Mouse (Mus musculus) E14TG2a.4 (cell line): ENCODE results near the gene Tmem62.
A peak's percentile ranks its signal among the peaks of the same experiment; 100 is the strongest.
"Not testable (repeated sequence)": the region's sequence is repeated elsewhere in the genome, so short reads cannot be mapped to it uniquely, and the experiment has no call there.

Experiments used
- H3K27me3 ChIP-seq: 2 replicates; pipeline ENCODE4 v1.6.1; 2014; ENCODE audit warnings: low read length, control low read depth; ENCODE audit not compliant: insufficient read depth
- H3K36me3 ChIP-seq: 2 replicates; pipeline ENCODE4 v1.6.1; 2014; ENCODE audit warnings: low read length, control low read depth; ENCODE audit not compliant: insufficient read depth
- H3K4me1 ChIP-seq: replicated peaks from 2 replicates; pipeline ENCODE4 v1.6.1; 2014; ENCODE audit warnings: low read depth, low read length, control low read depth
- H3K4me3 ChIP-seq: replicated peaks from 2 replicates; pipeline ENCODE4 v1.5.1; 2014; ENCODE audit warnings: mild to moderate bottlenecking, low read length
- H3K9me3 ChIP-seq: 2 replicates; pipeline ENCODE4 v1.6.1; 2014; ENCODE audit warnings: low read length, control low read depth
- CTCF ChIP-seq: conservative IDR thresholded peaks from 2 replicates; pipeline ENCODE4 v1.5.1; 2014; ENCODE audit warnings: low read length
- NANOG ChIP-seq: IDR thresholded peaks from 2 replicates; pipeline ENCODE4 v1.6.1; 2014; ENCODE audit warnings: borderline replicate concordance, low read length, mixed read lengths
- POU5F1 ChIP-seq: IDR thresholded peaks from 2 replicates; pipeline ENCODE4 v1.6.1; 2014; ENCODE audit warnings: low read length, borderline replicate concordance

Gene Tmem62

GRCm38 (mm10) chr2:121007925-121008663 lies 31.3 kb downstream of the Tmem62 start, which contains the start of gene Ccndbp1:
Ccndbp1 (plus strand) TSS chr2:121008403.
- peak within 1 kb of the TSS; percentile 93 for H3K4me3 ChIP-seq
- H3K9me3 ChIP-seq = no peaks in the 10 kb centered on the region
- TF ChIP-seq CTCF (no peak), NANOG (no peak), POU5F1 (no peak)
- H3K36me3 ChIP-seq = peaks cover 22% of the 10 kb centered on the region
- H3K4me1 ChIP-seq = peaks cover 13% of the 10 kb centered on the region
- H3K27me3 ChIP-seq = no peaks in the 10 kb centered on the region

DNA sequence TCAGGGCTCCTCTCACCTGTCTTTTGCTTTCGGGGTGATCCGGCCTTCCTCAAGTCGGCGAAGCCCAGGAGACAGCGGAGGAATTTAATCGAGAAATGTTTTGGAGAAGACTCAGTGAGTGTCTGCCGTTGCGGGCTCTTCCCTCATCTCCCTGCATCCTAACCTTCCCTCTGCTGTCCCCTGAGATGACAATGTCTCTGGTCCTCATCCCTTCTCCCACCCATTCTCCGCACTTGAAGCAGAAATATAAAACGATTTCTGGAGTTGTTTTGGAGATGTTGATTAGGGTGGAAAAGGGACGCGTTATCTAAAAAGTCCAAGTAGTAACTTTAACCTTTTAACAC lies 31.8 kb downstream of the Tmem62 start:
- TF ChIP-seq POU5F1 (no peak), NANOG (no peak), CTCF (no peak)
- H3K27me3 ChIP-seq = no peaks in the 10 kb centered on the region
- H3K4me1 ChIP-seq = peaks cover 13% of the 10 kb centered on the region
- no peaks in the 10 kb centered on the region for H3K9me3 ChIP-seq
- peaks cover 24% of the 10 kb centered on the region for H3K36me3 ChIP-seq
- peak overlapping the region; percentile 93 for H3K4me3 ChIP-seq

GRCm38 (mm10) chr2:121009071-121009677 lies 32.4 kb downstream of the Tmem62 start:
- Histone ChIP-seq H3K9me3 (no peaks in the 10 kb centered on the region), H3K4me1 (peaks cover 13% of the 10 kb centered on the region), H3K4me3 (peak overlapping the region; percentile 93), H3K27me3 (no peaks in the 10 kb centered on the region), H3K36me3 (peaks cover 28% of the 10 kb centered on the region)
- TF ChIP-seq NANOG = no peak
- TF ChIP-seq CTCF = no peak
- TF ChIP-seq POU5F1 = no peak

DNA sequence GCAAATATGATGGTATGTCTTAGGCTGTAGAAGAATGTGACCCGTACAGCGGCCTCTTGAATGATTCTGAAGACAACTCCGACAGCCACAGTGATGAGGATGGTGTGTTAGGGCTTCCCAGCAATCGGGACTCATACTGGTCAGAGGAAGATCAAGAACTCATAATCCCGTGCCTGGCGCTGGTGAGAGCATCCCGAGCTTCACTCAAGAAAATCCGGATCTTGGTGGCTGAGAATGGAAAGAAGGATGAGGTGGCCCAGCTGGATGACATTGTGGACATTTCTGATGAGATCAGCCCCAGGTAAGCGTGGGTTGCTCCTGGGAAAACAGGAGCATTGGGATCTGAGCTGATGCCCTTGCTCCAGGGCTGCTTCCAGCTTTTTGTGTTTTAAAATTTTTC lies 35.9 kb downstream of the Tmem62 start:
- peaks cover 13% of the 10 kb centered on the region for H3K4me1 ChIP-seq
- TF ChIP-seq CTCF = no peak
- TF ChIP-seq NANOG = no peak
- TF ChIP-seq POU5F1 = no peak
- no peaks in the 10 kb centered on the region for H3K9me3 ChIP-seq
- no peak overlapping the region for H3K4me3 ChIP-seq
- no peaks in the 10 kb centered on the region for H3K27me3 ChIP-seq
- H3K36me3 ChIP-seq = peaks cover 43% of the 10 kb centered on the region

GRCm38 (mm10) chr2:121015507-121015906 lies 38.7 kb downstream of the Tmem62 start:
- no peaks in the 10 kb centered on the region for H3K4me1 ChIP-seq
- TF ChIP-seq CTCF = no peak
- TF ChIP-seq POU5F1 = no peak
- no peak for TF ChIP-seq NANOG
- H3K36me3 ChIP-seq = peaks cover 40% of the 10 kb centered on the region
- H3K9me3 ChIP-seq = no peaks in the 10 kb centered on the region
- no peak overlapping the region for H3K4me3 ChIP-seq
- no peaks in the 10 kb centered on the region for H3K27me3 ChIP-seq

DNA sequence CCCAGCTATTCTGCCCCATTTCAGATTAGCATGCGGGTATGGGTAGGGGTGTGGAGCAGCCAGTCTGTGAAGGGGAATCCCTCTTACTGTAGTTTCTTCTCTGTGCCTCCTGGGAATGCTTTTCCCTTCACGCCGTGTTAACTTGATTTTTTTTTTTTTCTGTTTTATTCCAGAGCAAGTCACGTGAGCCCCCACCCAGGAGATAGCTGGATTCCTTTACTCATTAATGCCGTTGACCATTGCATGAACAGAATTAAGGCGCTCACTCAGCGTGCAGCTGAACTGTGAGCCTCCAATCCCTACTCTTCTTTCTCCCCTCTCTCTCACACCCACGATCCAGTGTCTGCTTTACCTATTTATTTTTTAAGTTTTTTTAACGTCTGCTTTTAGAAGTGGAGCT lies 39.4 kb downstream of the Tmem62 start:
- H3K4me3 ChIP-seq = no peak overlapping the region
- H3K9me3 ChIP-seq = no peaks in the 10 kb centered on the region
- TF ChIP-seq CTCF = no peak
- H3K36me3 ChIP-seq = peaks cover 36% of the 10 kb centered on the region
- no peaks in the 10 kb centered on the region for H3K4me1 ChIP-seq
- no peaks in the 10 kb centered on the region for H3K27me3 ChIP-seq

DNA sequence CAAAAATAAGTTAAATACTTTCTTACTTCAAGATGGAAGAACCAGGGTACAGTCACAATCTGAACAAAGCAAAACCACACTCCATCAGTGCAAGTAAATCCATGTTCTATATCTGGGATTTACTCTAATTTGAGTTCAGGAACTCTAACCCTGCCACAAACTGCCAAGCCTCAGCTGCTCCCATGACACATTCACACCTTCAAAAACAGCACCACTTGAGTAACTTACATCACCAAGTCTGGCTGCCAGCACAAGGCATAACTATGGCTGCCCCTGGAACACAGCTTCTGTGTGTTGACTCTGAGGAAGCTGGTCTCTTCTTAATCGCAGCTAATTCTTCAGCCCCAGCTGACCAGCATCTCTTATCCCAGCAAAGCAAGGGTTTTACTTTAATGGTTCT lies 40.3 kb downstream of the Tmem62 start:
- H3K4me1 ChIP-seq = no peaks in the 10 kb centered on the region
- no peak overlapping the region for H3K4me3 ChIP-seq
- no peaks in the 10 kb centered on the region for H3K9me3 ChIP-seq
- H3K36me3 ChIP-seq = peaks cover 31% of the 10 kb centered on the region
- H3K27me3 ChIP-seq = no peaks in the 10 kb centered on the region
- TF ChIP-seq NANOG (no peak), CTCF (no peak), POU5F1 (no peak)

DNA sequence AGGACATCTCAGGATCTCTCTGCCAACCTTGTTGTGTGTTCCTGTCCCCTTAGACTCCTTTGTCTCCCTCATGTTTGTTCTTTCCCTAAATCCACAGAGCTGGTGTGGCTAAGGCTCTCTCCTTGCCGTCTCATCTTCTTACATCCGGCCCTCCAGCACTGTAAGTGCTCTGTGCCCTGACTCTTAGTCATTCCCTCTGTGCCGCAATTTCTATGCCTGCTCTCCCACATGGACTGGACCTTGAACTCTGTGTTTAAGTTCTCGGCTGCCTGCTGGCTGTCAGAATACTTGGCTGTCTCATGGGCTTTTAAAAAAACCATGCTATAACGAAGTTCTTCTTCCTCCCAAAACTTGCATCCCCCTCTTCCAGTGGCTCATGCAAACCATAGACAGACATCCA lies 46.1 kb downstream of the Tmem62 start:
- H3K4me1 ChIP-seq = no peaks in the 10 kb centered on the region
- no peak overlapping the region for H3K4me3 ChIP-seq
- H3K36me3 ChIP-seq = no peaks in the 10 kb centered on the region
- 0 out of 2 replicates have a peak, but pooled peaks cover 3% of the 10 kb centered on the region for H3K27me3 ChIP-seq
- TF ChIP-seq POU5F1 (no peak), NANOG (no peak), CTCF (no peak)
- H3K9me3 ChIP-seq = no peaks in the 10 kb centered on the region

DNA sequence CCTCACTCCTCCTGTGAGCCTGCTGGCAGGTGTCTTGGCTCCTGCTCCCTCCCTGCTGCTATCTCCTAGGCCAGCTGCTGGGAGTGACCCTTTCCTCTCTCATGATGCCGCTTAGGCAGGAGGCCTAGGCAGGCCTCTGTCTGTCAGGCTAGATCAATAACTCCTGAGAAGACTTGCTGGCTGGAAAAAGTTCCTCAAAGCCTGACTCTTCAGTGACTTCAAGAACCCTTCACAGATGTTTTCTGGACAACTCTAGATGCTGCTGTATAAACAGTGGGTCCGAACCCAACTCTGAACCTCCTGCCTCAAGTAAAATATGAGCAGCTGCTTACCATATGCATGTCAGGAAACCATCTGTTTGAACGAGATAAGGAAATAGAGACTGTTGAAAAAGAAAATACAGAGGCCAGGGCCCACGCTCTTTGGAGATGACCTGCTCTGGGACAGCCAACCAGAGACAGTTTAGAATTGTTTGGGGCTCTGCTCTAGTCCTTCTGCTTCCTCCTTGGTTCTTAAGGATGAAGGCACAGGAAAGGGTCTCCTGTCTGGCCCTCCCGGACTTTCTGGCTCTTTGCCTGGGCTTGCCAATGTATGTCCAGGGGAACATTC lies 60.0 kb downstream of the Tmem62 start, which contains the start of gene Epb42:
Gene Epb42, minus strand, starts transcription at position 340 of the 609 bp plus-strand sequence.
- Histone ChIP-seq H3K4me1 (no peaks in the 10 kb centered on the region), H3K27me3 (no peaks in the 10 kb centered on the region), H3K4me3 (no peak within 1 kb of the TSS), H3K9me3 (no peaks in the 10 kb centered on the region), H3K36me3 (no peaks in the 10 kb centered on the region)
- no peak for TF ChIP-seq CTCF
- no peak for TF ChIP-seq NANOG
- no peak for TF ChIP-seq POU5F1

DNA sequence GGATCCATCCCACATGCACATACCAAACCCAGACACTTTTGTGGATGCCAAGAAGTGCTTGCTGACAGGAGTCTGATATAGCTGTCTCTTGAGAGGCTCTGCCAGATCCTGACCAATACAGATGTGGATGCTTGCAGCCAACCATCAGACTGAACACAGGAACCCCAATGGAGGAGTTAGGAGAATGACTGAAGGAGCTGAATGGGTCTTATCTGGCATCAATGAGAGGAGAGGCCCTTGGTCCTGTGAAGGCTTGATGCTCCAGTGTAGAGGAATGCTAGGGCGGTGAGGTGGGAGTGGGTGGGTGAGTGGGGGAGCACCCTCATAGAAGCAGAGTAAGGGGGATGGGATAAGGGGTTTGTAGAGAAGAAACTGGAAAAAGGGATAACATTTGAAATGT lies 62.0 kb downstream of the Tmem62 start:
- H3K36me3 ChIP-seq, H3K9me3 ChIP-seq, H3K4me1 ChIP-seq, H3K27me3 ChIP-seq, H3K4me3 ChIP-seq: not testable (repeated sequence)
